Mouse (Mus musculus): ENCODE results near the gene Ptprs. TPM values are rescaled to one million over a fixed set of nuclear protein-coding genes. Genes with fewer than 3 reads are reported as not detected.

The Ptprs gene
- polyA plus RNA-seq, 1 experiment from 2014 or later: 29.9 TPM

DNA sequence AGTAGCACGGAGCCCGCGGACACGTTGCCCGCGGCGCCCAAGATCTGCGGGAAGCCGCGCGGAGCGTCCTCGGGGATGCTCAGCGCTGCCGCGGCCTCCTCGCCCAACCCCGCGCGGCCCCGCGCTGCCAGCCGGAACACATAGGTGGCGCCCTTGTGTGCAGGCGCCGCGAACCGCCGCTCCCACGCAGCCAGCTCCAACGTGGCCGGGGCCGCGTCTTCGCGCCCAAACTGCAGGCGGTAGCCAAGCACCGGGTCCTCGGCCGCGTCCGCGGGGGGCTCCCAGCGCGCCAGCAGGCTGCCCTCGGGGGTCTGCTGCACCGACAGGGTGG, 50.7 kb downstream of the Ptprs start:
- peak; percentile 88 for DNase-seq (ENCODE audit: low spot score)

DNA sequence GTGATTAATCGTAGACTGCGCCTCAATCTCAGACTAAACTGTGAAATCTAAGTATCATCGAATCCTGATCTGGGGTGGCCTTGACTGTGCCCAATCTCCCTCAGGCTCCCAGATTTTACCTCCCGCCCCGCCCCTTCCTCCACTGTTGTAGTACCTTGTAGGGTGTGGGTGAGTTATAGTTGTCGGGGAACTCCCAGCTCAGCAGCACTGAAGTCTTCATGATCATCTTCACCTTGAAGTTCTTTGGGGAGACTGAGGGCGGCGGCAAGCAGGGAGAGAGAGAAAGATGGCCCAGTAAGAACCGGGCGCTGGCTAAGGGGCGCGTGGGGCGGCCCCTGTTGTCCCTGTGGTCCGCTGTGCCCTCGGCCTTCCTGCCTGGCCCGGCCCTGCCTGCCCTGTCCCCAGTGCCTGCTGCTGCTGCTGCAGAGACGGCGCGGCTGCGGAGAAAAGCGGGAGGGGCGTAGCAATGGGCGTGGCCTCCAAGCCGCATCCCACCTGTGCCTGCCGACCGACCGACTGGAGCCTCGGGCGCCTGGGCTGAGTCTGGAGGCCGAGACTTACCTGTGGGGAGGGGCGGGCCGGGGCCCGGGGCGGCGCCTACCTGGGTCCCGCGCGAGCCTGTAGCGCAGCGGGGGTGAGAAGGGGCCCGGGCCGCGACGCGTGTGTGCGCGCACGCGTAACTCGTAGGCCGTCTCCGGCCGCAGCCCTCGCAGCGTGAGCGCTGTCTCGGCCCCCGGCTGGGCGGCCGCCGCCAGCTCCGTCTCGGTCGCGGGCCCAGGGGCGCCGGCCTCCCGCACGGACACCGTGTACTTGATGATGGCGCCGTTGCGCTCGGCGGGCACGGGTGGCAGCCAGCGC, 51.3 kb downstream of the Ptprs start:
- DNase-seq (ENCODE audit: low spot score): peak; percentile 71

DNA sequence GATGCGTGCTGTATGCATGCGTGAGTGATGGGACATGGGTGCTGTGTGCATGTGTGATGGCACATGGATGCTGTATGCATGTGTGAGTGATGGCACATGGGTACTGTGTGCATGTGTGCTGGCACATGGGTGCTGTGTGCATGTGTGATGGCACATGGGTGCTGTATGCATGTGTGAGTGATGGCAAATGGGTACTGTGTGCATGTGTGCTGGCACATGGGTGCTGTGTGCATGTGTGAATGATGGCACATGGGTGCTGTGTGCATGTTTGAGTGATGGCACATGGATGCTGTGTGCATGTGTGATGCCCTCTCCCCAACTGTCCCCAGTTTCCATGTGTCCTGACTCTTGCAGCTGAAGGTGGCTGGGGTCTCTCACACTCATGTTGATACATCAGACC, 56.3 kb downstream of the Ptprs start:
- DNase-seq (ENCODE audit: low spot score): no peak

DNA sequence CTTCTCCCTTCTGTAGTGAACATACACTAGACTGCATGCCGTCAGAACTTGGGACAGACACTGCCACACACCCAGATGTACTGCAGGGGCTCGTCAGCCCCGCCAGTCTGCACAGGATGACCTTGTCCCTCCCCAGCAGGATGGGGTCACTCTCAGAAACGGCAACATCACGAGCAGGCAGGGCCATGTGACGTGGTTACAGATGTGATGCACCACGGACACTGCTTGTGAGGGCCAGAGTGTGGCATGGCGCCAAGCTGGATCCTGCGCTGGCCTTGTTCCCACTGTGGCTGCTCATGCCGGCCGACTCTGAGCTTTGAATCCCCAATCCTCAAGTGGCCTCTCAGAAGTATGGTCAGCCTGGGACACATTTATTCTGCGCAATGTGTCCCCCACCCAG, 58.0 kb downstream of the Ptprs start:
- DNase-seq (ENCODE audit: low spot score): no peak

DNA sequence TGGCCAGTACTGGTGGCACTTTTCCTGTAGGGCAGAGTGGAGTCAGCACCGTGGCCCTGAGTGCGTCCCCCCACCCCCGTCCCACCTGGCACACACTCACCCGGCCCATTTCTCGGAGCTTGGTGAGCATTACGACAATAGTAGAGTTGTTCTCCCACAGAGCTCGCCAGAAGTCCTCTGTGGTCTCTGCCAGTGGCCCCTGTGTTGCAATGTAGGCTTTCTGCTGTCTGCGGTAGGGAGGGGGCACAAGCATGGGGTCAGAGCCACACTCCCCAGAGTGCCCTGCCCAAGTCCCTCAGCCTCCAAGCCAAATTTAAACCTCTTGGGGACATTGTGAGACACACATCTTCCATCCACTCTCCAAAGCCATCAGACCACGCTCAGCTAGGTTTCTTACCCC, 61.5 kb downstream of the Ptprs start:
- no peak for DNase-seq (ENCODE audit: low spot score)

DNA sequence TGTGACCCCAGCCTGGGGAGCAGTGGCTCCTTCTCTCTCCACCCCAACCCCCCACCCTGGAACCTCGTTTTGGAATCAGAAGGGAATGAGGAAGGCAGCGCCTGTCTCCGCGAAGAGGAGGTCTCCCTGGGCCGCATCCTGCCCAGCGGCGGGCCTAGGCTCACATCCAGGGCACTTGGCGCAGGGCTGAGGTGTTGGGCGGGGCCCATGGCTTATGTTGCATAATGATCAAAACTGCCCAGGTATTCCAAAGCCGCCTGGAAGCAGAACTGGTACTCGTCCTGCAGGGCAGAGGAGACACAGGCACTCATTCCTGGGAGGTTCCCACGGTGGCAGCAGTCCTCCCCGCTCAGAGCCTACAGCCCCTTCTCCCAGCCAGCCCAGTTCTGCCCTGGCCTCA, 63.2 kb downstream of the Ptprs start:
- DNase-seq (ENCODE audit: low spot score): no peak

DNA sequence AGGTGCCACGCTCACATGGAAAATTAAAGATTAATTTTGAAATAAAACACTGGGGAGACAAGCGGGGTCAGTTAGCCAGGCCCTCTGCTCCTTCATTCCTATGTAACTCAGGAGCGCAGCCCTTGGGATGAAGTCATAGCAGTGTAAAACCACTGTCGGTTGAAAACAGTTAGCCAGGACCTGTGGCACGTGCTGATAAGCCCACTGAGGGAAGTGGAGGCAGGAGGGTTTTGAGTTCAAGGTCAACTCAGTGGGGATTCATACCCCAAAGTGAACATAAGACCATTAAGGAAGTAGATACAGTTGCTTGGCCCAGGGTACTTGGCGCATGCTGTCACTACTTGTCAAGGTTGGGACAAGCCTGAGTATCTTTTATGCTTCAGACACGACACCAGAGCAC, 64.8 kb downstream of the Ptprs start:
- DNase-seq (ENCODE audit: low spot score): no peak

DNA sequence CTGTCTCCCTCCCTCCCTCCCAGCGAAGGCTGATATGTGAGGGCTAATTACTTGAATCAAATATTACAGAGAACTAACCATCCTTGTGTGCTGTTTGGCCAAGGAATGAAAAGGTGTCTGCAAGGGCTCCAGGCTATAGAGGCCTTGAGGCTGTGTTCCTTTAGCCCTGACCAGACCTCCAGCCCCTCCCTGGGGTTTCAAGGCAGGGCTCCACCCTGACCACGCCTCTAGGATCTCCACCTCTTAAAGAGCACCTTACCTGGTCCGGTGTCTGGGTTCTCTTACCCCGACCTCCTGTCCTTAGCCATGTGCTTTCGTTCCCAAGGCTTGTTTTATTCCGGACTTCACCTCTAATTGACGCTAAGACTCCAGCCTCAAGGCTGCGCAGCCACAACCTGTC, 66.5 kb downstream of the Ptprs start:
- DNase-seq (ENCODE audit: low spot score): no peak

DNA sequence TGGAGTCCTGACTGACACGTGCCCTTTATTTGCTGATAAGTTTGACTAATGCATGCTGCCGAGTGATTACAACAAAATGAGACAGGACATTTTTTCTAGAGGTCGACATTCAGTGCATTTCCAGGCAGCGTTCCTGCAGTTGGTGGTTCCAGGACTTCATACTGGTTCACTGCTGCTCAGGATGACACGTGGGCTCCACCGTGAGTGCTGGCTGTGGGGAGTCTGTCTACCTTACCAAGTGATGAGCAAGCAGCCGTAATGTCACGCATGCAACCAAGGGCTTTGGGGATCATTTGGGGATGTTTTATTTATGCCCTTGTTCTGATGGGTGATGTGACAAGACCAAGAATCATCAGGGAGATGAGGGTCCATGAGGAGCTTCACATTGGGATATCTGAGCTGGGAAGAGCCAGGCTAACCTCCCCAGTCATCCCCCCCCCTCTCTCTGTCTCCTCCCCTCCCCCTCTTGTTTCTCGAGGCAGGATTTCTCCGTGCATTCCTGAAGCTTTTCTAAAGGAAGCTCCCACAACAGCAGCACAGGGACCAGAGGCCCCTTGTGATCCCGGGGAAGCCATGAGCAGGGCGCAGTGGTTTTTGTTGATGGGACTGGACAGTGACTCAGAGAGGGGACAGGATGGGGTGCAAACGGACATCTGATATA, 67.2 kb downstream of the Ptprs start:
- no peak for DNase-seq (ENCODE audit: low spot score)

DNA sequence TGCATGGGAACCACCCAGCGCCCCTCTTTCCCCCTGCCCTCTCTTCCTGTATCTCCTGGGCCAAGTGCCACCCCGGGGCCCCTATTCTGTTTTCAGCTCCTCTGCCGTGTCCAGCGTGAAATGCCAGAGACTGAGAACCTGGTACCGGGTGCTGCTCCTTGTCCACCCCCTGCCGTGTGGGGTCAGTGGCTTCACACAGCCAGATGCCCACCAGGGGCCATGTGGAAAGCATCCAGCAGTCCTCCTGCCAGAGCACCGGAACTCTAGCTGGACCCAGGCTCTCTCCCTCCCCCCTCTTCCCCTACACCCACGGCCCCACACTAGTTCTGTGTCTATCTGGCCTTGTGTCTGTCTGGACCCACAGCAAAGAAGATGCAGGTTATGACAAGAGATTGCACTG, 68.9 kb downstream of the Ptprs start:
- DNase-seq (ENCODE audit: low spot score): no peak

DNA sequence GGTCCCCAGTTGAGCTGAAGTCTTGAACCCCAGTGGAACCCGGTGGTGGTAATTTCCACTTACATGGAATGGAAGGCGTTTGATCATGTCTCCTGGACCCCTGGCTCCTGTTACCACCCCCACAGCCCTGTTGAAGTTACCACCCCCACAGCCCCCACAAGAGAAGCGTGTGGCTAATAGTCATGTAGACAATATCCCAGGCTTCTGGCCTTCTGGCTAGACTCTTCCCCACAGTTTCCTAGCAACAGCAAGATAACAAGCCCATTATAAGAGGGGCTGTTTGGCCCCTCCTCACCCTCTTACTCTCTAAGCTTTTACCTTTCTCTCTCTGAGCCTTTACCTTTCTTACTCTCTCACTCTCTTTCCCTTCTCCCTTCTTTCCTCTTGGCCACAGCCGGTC, 69.4 kb downstream of the Ptprs start:
- DNase-seq (ENCODE audit: low spot score): no peak

DNA sequence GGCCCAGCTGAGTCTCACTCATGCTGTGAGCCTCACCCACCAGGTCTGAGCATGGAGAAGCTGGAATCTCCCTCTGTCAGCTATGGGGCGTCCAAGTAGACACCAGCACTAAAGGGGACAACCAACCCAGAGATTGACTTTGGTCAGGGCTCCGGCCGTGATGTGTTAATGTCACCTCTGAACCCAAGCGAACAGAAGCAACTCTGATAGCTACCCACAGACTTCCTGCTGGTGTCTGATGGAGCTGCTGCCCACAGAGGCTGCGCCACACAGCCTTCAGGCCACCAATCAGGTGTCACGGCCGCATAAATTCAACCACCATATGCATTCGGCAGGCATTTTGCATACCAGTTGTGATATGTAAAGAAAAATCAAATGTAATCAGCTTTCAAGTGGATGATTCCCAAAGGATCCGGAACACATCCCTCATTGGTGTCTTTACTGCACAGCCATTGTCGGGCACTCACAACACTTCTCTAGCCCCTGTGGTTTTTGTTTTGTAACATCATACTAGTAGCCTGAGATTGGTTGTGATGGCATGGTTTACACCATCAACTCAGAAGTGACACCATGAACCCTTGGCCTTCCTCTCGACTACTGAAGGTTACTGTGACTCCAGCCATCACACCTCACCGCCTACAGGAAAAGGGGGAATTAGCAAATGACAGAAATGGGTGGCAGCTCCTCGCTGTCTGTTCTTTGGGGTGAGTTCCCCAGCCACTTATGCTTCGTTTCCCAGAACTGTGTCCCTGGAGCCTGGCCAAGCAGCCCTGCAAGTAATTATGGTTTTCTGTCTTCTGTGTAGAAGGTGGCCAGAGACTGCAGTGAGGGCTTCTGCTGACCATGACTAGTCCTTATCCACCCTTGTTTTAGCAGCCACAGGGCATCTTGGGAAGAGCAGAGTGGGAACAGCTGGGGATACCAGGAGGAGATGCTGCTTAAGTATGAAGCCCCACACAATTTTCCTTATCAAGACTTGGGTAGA, 70.1 kb downstream of the Ptprs start:
- DNase-seq (ENCODE audit: low spot score): no peak

DNA sequence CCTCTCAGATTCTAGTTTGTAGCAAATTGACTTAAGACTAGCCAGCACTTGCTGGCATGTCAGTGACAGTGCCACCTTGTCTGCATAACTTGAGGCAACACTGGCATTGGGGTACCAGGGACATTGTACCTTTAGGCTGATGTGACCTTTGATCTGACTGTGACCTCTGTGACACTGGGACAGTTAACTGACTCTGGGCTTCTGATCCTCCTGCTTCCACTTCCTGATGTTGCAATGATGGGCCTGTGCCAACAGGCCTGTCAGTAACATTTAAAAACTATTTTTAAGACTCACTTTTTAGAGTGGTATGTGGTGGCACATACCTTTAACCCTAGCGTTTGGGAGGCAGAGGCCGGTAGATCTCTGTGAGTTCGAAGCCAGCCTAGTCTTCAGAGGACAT, 70.9 kb downstream of the Ptprs start:
- no peak for DNase-seq (ENCODE audit: low spot score)

DNA sequence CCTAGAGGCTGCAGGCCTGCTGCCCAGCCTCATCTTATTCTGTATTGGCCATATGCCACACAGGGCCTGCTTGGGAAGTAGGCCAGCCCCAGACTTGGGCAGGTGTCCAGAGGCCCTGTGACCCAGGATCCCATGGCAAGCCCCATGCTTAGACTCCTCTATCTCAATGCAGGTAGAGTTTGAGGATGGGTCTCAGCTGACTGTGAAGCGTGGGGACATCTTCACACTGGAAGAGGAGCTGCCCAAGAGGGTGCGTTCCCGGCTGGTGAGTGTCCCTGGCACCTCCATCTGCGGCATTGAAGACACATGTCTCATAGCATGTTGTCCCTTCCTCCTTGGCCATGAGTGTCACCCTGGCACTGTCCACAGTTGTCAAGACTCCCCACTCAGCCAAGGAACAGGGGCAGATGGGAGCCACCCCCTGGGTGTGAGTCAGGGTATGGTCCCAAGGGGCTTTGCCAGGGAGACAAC, 75.2 kb downstream of the Ptprs start:
- no peak for DNase-seq (ENCODE audit: low spot score)

DNA sequence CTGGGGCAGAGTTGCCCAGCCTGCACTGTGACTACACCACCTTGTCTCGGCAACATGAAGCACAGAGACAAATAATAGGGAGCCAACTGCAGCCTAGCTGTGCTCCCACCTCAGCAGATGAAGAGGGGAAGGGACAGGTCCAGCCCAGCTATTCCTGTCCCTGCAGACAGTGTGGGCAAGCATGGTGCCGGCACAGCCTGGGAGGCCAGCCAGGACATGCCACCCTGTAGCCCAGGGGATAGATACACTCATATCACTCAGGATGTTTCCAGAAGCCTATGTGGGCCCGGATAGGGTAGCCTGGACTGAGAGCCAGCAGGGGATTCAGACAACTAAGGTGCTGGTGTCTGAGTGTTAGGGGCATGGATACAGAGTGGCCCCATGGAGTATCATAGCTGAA, 76.1 kb downstream of the Ptprs start:
- no peak for DNase-seq (ENCODE audit: low spot score)

DNA sequence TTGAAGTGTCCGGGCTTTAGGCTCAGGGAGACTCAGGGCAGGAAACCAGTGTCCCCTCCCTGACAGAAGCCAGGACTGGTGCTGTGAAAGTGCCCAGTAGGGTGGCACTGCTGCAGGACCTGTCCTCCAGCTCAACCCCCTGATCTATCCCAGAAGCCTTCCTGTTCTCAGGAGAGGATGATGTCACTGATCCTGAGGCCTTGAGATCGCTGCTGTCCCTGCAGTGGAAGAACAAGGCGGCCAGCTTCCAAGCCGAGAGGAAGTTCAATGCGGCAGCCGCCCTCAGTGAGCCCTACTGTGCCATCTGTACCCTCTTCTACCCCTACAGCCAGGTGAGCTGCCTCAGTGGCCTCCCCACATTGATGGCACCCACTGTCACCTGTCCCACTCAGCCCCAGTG, 80.2 kb downstream of the Ptprs start:
- DNase-seq (ENCODE audit: low spot score): no peak

DNA sequence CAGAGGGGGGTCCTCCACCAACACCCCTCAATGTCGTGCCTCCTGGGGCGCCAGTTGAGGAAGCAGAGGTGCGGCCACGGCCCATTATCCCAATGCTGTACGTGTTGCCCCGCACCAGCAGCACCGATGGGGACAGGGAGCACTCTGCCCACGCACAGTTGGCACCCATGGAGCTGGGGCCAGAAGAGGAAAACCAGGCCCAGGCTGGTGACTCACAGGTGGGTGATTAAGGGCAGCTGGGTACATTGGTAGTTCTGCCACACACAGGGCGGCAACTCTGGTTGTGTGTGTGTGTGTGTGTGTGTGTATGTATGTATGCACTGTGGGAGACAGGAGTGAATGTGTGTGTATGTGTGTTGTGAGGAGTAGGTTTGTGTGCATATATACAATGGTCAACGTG, 82.4 kb downstream of the Ptprs start:
- no peak for DNase-seq (ENCODE audit: low spot score)

DNA sequence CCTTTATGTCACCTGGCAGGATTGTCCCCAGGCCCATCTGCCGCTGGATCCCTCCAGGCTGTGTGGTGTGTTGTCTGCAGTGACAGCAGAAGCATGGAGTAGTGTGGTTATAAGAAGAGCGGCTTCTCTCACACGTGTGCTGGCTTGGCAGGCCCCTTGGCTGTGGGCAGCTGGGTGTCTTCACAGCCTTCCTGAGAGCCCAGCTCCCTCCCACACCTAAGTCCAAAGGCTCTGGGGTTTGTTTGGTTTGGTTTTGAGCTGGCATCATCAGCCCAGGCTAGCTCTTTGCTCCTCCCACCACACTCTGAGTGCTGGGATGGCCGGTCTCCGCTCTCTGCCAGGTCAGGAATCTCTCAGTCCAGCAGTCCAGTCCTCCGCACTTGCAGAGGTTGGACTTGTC, 83.0 kb downstream of the Ptprs start:
- no peak for DNase-seq (ENCODE audit: low spot score)

DNA sequence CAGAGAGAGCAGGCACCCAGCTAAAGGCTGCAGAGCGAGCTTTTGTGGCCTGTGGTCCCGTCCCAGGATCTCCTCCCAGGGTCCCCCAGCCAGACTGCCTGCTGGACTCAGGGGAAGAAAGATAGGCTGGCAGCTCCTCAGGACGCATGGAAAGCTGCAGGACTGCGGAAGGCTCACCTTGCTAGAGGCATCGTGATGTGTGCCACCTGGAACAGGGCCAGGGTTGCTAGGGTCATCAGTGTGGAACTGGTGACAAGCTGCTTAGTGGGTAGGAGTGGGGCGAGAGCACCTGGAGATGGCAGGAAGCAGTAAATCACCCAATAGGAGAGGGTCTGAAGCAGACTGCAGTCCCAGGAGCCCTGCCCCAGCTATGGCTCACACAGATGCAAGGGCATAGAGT, 88.7 kb downstream of the Ptprs start:
- DNase-seq (ENCODE audit: low spot score): no peak

DNA sequence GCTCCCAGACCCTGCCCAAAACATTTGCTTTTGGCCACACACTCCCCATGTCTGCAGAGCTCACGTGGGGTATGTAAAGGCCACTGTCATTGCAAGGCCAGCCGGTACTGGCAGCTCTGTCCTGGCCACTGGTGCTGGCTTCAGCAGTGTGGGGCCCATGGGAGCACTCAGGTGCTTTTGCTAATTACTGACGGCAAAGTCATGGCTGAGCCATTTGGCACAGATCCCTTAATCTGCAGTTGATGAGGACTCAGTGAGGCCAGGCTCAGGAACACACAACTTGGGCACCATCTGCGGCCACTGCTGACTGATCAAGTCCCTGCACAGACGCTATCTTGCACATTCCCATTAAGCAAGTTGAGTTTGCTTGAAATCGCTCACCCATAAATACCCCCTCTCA, 91.4 kb downstream of the Ptprs start:
- no peak for DNase-seq (ENCODE audit: low spot score)

DNA sequence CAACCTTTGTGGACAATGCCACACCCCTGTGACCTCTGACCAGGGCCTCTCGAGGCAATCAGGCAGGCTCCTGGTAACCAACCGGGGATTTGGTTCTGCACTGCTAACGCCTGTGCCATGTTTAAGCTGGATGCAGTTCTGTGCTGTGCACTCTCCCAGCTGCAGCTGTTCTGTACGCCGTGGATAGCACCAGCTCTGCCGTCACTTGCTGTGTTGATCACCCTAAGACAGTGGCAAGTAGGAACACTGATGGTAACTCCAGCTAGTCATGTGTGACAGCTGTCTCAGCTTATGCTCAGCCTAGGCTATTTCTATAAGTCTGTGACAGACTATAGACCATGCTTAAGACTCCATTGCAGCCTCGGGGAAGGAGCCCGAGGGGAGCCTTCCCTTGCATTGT, 93.3 kb downstream of the Ptprs start:
- DNase-seq (ENCODE audit: low spot score): no peak

DNA sequence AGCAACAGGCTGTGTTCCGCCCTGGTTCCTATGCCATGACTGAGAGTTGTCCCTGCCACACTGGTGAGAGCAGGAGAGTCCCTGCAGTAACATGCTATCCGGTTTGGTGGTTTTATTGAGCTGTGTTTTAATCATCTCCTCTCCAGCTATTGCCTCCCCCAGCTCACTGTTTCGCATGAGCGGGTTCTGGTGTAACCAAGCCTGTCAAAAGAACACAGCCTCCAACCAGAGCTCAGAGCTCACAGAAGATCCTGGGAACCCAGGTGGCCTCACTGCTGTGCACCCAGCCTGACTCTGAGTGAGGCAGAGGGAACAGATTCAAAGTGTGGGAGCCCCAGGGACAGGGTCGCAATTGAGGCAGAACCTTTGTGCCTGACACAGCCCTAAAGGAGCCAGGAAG, 95.1 kb downstream of the Ptprs start:
- no peak for DNase-seq (ENCODE audit: low spot score)

Measured in thymus, postnatal 0 days (tissue).